In genomic region chr11:110815206-110815605, GRCm38 (mm10) we compare ENCODE assay signal across 19 mouse cellular contexts.
DNase-seq lines count a peak whose midpoint lies in the region.
"Had no signal": no experiment of that assay in that cellular context is flagged by ENCODE, and none has a peak within 500 bp of the region (broad histone marks: within the 10 kb centered on the region; RNA-seq: fewer than 3 reads in every experiment).

No protein-coding gene starts in this region.

- peak; percentile 36 to 41 for DNase-seq in cerebellum, postnatal 10 days
- no peak for DNase-seq in cerebellum, adult 11-12 months
- peak; percentile 22 for DNase-seq in heart, postnatal 4 days
- DNase-seq in heart, postnatal 25 days (ENCODE audit: low spot score): no peak
- peak; percentile 81 to 87 for DNase-seq in kidney, adult 8-10 months
- DNase-seq in kidney, postnatal 4 days: peak; percentile 11 to 50
- no peak for DNase-seq in forebrain, embryonic 10.5 days (ENCODE audit: extremely low spot score, low spot score)
- DNase-seq in ovary, postnatal 36 days (ENCODE audit: low spot score): no peak
- DNase-seq: adrenal gland, postnatal 10 days; cerebellum, adult 9-10 months; embryo, embryonic 11 days; liver, embryonic 13.5 days; thymus, adult 2 months had no signal

- no peak overlapping the region for H3K4me3 ChIP-seq in forebrain, embryonic 10.5 days
- H3K4me3 ChIP-seq: embryonic facial prominence, embryonic 15.5 days; forebrain, embryonic 12.5 days; heart, embryonic 13.5 days; hindbrain, embryonic 12.5 days; liver, embryonic 13.5 days; megakaryocyte, embryonic 14.5 days; midbrain, embryonic 15.5 days had no signal

- intact Hi-C loops in heart, postnatal 25 days (cut with DNase I): no loop called here

- H3K9me3 ChIP-seq in forebrain, embryonic 10.5 days: no peaks in the 10 kb centered on the region
- H3K9me3 ChIP-seq: embryonic facial prominence, embryonic 15.5 days; forebrain, embryonic 12.5 days; heart, embryonic 13.5 days; hindbrain, embryonic 12.5 days; liver, embryonic 13.5 days; midbrain, embryonic 15.5 days had no signal

- no peaks in the 10 kb centered on the region for H3K27me3 ChIP-seq in forebrain, embryonic 10.5 days (ENCODE audit: poor library complexity, severe bottlenecking)
- H3K27me3 ChIP-seq: embryonic facial prominence, embryonic 15.5 days; forebrain, embryonic 12.5 days; heart, embryonic 13.5 days; hindbrain, embryonic 12.5 days; liver, embryonic 13.5 days; megakaryocyte, embryonic 14.5 days; midbrain, embryonic 15.5 days had no signal

- no peaks in the 10 kb centered on the region for H3K36me3 ChIP-seq in forebrain, embryonic 10.5 days (replicated peaks)
- H3K36me3 ChIP-seq: embryonic facial prominence, embryonic 15.5 days; forebrain, embryonic 12.5 days; heart, embryonic 13.5 days; hindbrain, embryonic 12.5 days; liver, embryonic 13.5 days; midbrain, embryonic 15.5 days had no signal

- H3K27ac ChIP-seq in forebrain, embryonic 10.5 days: no peak overlapping the region
- H3K27ac ChIP-seq: embryonic facial prominence, embryonic 15.5 days; forebrain, embryonic 12.5 days; heart, embryonic 13.5 days; hindbrain, embryonic 12.5 days; liver, embryonic 13.5 days; midbrain, embryonic 15.5 days had no signal

- no peaks in the 10 kb centered on the region for H3K4me1 ChIP-seq in forebrain, embryonic 10.5 days
- H3K4me1 ChIP-seq: embryonic facial prominence, embryonic 15.5 days; forebrain, embryonic 12.5 days; hindbrain, embryonic 12.5 days; liver, embryonic 13.5 days; megakaryocyte, embryonic 14.5 days; midbrain, embryonic 15.5 days had no signal

- 89% methylated on average over 7 of the region's 7 CpGs for WGBS in forebrain, embryonic 10.5 days

Comparison
In these comparisons a context has a peak if more than half of its experiments do, and no peak if none do; other contexts are left out.
1. DNase-seq: peak in cerebellum, postnatal 10 days (2 of 2), heart, postnatal 4 days (single experiment), kidney, adult 8-10 months (2 of 2) and kidney, postnatal 4 days (2 of 2); none in cerebellum, adult 11-12 months (single experiment), heart, postnatal 25 days (single experiment), forebrain, embryonic 10.5 days (single experiment) and ovary, postnatal 36 days (single experiment).